Mouse (Mus musculus) limb, embryonic 10.5 days (tissue): ENCODE results near the gene Ccdc32. TPM values are rescaled to one million over a fixed set of nuclear protein-coding genes. Genes with fewer than 3 reads are reported as not detected.

Source experiments
- DNase-seq: peaks from one replicate; pipeline ENCODE4 v3.0.0-alpha.2; 2017; ENCODE audit warnings: low spot score
- H3K27ac ChIP-seq: fragments of 300-500 bp; sonication (generic); 2 replicates; pipeline ENCODE4 v1.5.1; 2016; ENCODE audit warnings: mild to moderate bottlenecking
- H3K27me3 ChIP-seq: fragments of 300-500 bp; sonication (generic); 2 replicates; pipeline ENCODE4 v1.6.1; 2016; ENCODE audit warnings: low read depth, mild to moderate bottlenecking; ENCODE audit not compliant: poor library complexity, severe bottlenecking
- H3K36me3 ChIP-seq: fragments of 300-500 bp; sonication (generic); 2 replicates; pipeline ENCODE4 v1.6.1; 2016; ENCODE audit warnings: mild to moderate bottlenecking, moderate library complexity
- H3K4me1 ChIP-seq: fragments of 300-500 bp; sonication (generic); 2 replicates; pipeline ENCODE4 v1.6.1; 2016
- H3K4me3 ChIP-seq: fragments of 300-500 bp; sonication (generic); 2 replicates; pipeline ENCODE4 v1.5.1; 2016; ENCODE audit warnings: mild to moderate bottlenecking, moderate library complexity
- H3K9me3 ChIP-seq: fragments of 300-500 bp; sonication (generic); replicated peaks from 2 replicates; pipeline ENCODE4 v1.6.1; 2016; ENCODE audit warnings: mild to moderate bottlenecking
- WGBS: fragments of 180-500 bp; shearing (Covaris S2); methylation state at CpG from one replicate; pipeline ENCODE4 v1.1.7; 2016; 5-methylcytosine and 5-hydroxymethylcytosine counted together
- polyA plus RNA-seq: library from polyadenylated mRNA; unstranded; fragments of >200 nt; fragmentation: Nextera tagmentation; extraction: Ambion mirVana; gene quantifications from 2 replicates; pipeline ENCODE4 v1.2.1, GENCODE M21; 2016

The Ccdc32 gene
- polyA plus RNA-seq, 1 experiment from 2014 or later, result 19.7 TPM

DNA sequence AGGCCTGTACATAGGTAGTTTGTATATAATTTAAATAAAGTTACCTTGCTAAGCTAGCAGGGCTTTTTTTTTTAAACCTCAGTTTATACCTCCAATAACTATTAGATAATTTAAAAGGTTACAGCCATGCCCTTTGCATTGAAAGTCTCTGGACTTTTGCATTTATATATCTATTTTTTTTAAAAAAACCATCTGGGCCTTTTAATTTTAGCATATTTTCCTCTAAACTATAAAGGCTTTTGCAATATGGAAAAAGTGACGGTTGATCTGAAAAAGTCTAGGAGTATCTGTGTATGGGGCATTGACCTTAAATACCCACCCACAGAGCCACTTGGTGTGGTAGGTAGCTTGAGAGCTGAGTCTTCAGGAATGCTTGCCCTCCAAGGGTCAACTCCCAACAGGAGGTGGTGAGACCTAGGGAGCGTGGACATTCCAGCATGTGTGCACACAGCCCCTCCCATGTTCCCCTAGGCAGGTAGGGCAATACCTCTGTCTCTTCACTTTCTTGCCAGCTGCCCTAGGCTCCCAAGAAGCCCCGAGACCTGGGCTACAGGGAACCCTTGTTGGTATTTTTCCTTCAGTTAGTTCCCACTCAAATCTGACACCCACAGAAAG, 30.1 kb downstream of the Ccdc32 start:
- no peak for DNase-seq
- peaks cover 18% of the 10 kb centered on the region for H3K27me3 ChIP-seq
- WGBS, result 75% methylated on average over 3 of the region's 3 CpGs
- H3K36me3 ChIP-seq, result no peaks in the 10 kb centered on the region
- H3K27ac ChIP-seq, result no peak overlapping the region
- no peaks in the 10 kb centered on the region for H3K9me3 ChIP-seq
- H3K4me3 ChIP-seq, result no peak overlapping the region
- H3K4me1 ChIP-seq, result peaks cover 5% of the 10 kb centered on the region; the same call in 1 of the 2 replicates

GRCm38 (mm10) chr2:118998115-118998866, 30.9 kb downstream of the Ccdc32 start:
- 79% methylated on average over 6 of the region's 6 CpGs for WGBS

GRCm38 (mm10) chr2:118996798-118997105, 32.4 kb downstream of the Ccdc32 start:
- peaks cover 18% of the 10 kb centered on the region for H3K27me3 ChIP-seq
- no peak overlapping the region for H3K27ac ChIP-seq
- H3K9me3 ChIP-seq, result no peaks in the 10 kb centered on the region
- peaks cover 5% of the 10 kb centered on the region; the same call in 1 of the 2 replicates for H3K4me1 ChIP-seq
- H3K4me3 ChIP-seq, result no peak overlapping the region
- no peaks in the 10 kb centered on the region for H3K36me3 ChIP-seq
- no peak for DNase-seq
- 75% methylated on average over 1 of the region's 1 CpGs for WGBS

More at GRCm38 (mm10) chr2:118998115-118998866, 30.9 kb downstream of the Ccdc32 start:
- Histone ChIP-seq H3K4me1 (peaks cover 5% of the 10 kb centered on the region; the same call in 1 of the 2 replicates), H3K4me3 (no peak overlapping the region), H3K36me3 (no peaks in the 10 kb centered on the region), H3K9me3 (no peaks in the 10 kb centered on the region), H3K27me3 (peaks cover 18% of the 10 kb centered on the region), H3K27ac (no peak overlapping the region)
- DNase-seq, result no peak

- 44% methylated on average over 16 of the region's 16 CpGs for WGBS
These were observed 33.0 kb downstream of the Ccdc32 start for GRCm38 (mm10) chr2:118995919-118996797.

DNA sequence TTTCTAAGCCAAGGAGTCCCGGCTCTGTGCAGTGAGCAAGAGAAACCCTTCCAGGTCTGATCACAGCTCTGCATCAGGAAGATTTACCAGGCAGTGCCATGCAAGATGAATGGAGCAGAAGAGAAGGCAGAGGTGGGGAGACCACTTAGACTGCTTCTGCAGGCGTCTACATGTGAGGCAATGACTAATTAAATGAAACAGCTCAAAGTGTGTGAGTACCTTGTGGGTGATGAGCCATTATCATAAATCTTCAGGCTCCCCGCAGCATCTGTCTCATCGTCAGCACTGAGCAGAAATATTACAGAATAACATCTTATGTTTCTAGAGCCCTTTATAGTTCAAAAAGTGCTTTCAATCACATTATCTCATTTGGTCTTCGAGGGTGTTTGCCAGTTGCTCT, 33.7 kb downstream of the Ccdc32 start:
- no peak overlapping the region for H3K4me3 ChIP-seq
- no peak for DNase-seq
- no peaks in the 10 kb centered on the region for H3K36me3 ChIP-seq
- 64% methylated on average over 5 of the region's 5 CpGs for WGBS
- H3K27me3 ChIP-seq, result peaks cover 18% of the 10 kb centered on the region
- no peak overlapping the region for H3K27ac ChIP-seq
- no peaks in the 10 kb centered on the region for H3K9me3 ChIP-seq
- peaks cover 5% of the 10 kb centered on the region; the same call in 1 of the 2 replicates for H3K4me1 ChIP-seq

More at GRCm38 (mm10) chr2:118995919-118996797, 33.0 kb downstream of the Ccdc32 start:
- DNase-seq, result no peak
- no peaks in the 10 kb centered on the region for H3K36me3 ChIP-seq
- H3K27me3 ChIP-seq, result peaks cover 18% of the 10 kb centered on the region
- no peaks in the 10 kb centered on the region for H3K9me3 ChIP-seq
- H3K27ac ChIP-seq, result no peak overlapping the region
- peaks cover 5% of the 10 kb centered on the region; the same call in 1 of the 2 replicates for H3K4me1 ChIP-seq
- no peak overlapping the region for H3K4me3 ChIP-seq

DNA sequence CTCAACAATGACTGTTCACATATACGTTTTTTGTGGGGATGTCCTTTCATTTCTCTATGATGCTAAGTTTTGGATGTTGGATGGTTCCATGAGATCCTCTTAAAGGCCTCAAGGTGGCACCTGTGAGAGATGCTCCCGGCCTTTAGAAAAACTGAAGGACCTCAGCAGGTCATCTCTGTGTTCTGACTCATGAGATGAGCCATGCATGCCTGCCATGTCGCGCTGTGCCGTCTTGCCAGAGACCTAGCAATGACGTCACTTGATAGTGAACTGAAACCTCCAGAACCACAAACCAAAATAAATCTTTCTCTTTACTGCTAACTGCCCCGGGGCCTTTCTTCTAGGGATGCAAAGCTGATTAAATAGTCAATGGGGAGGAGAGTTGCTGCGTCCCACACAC, 45.4 kb downstream of the Ccdc32 start:
- Histone ChIP-seq H3K27ac (no peak overlapping the region), H3K9me3 (no peaks in the 10 kb centered on the region), H3K27me3 (peaks cover 9% of the 10 kb centered on the region), H3K4me3 (no peak overlapping the region), H3K4me1 (no peaks in the 10 kb centered on the region), H3K36me3 (no peaks in the 10 kb centered on the region)
- WGBS, result 76% methylated on average over 8 of the region's 8 CpGs
- DNase-seq, result no peak

- Histone ChIP-seq H3K27me3 (peaks cover 39% of the 10 kb centered on the region), H3K4me3 (no peak overlapping the region), H3K9me3 (no peaks in the 10 kb centered on the region), H3K4me1 (peaks cover 15% of the 10 kb centered on the region), H3K36me3 (no peaks in the 10 kb centered on the region), H3K27ac (no peak overlapping the region)
- 83% methylated on average over 6 of the region's 6 CpGs for WGBS
- DNase-seq, result no peak
These were observed 48.4 kb downstream of the Ccdc32 start for GRCm38 (mm10) chr2:118980841-118981240.

DNA sequence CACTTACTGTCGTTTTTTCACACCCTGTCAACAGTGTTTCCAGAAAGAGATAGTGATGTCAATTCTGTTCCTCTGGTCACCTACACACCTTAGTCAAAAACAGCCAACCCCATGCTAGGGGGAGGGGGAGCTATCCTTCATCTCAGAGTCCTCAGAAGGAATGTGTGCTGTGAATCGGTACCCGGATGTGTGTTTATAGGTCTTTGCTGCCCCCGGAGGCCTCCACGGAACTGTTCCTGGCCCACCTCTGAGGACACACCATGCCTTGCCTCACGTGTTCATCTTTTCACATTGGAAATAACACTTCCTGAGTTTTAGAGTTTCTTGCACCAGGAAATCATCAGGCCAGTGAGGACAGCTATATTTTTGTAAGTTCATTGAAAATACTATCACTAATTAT, 51.1 kb downstream of the Ccdc32 start:
- WGBS, result 30% methylated on average over 6 of the region's 6 CpGs
- H3K27me3 ChIP-seq, result peaks cover 66% of the 10 kb centered on the region
- H3K27ac ChIP-seq, result no peak overlapping the region
- no peak overlapping the region for H3K4me3 ChIP-seq
- peaks cover 21% of the 10 kb centered on the region for H3K4me1 ChIP-seq
- peak; percentile 56 for DNase-seq
- H3K36me3 ChIP-seq, result no peaks in the 10 kb centered on the region
- H3K9me3 ChIP-seq, result no peaks in the 10 kb centered on the region

GRCm38 (mm10) chr2:118976941-118977340, 52.3 kb downstream of the Ccdc32 start:
- Histone ChIP-seq H3K27ac (no peak overlapping the region), H3K4me1 (peaks cover 24% of the 10 kb centered on the region), H3K9me3 (no peaks in the 10 kb centered on the region), H3K27me3 (peaks cover 72% of the 10 kb centered on the region), H3K4me3 (peak overlapping the region; percentile 69), H3K36me3 (no peaks in the 10 kb centered on the region)
- no peak for DNase-seq
- WGBS, result 16% methylated on average over 5 of the region's 5 CpGs

DNA sequence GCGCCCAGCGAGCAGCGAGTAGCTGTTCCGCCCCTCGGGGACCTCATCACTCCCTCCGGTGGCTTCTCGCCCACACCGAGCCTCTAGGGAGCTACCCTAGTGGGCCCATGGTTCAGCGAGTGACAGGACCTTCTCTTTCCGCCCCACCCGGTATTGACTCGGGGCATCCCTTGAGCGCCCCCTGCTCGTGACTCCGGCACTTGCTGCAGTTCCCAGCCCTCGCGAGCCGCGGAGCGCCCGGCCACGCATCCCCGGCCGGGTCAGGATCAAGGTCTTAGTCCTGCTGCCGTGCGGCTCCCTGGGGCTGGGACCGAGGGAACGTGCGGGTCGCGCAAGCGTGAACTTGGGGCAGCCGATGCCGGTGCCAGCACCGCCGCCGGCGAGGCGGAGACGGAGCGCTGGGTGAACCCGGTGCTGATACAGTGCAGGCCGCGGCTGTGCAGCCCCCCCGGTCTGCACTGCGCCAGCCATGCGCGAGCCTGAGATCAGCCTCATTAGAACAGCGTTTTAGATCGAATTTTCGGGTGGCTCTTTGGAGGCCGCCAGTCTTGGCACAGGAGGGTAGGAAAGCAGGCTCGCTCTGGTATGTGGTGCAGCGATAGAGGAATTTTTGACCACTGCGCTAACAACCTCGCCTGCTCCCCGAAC, 52.8 kb downstream of the Ccdc32 start:
- 2% methylated on average over 57 of the region's 57 CpGs for WGBS
- DNase-seq, result peak; percentile 88
- no peaks in the 10 kb centered on the region for H3K9me3 ChIP-seq
- H3K27me3 ChIP-seq, result peaks cover 77% of the 10 kb centered on the region
- peak overlapping the region; percentile 69 for H3K4me3 ChIP-seq
- peak overlapping the region; percentile 80 for H3K27ac ChIP-seq
- H3K36me3 ChIP-seq, result no peaks in the 10 kb centered on the region
- H3K4me1 ChIP-seq, result peaks cover 24% of the 10 kb centered on the region

- peaks cover 79% of the 10 kb centered on the region for H3K27me3 ChIP-seq
- H3K9me3 ChIP-seq, result no peaks in the 10 kb centered on the region
- H3K4me1 ChIP-seq, result peaks cover 24% of the 10 kb centered on the region
- H3K36me3 ChIP-seq, result no peaks in the 10 kb centered on the region
- DNase-seq, result peak; percentile 47
- WGBS, result 7% methylated on average over 15 of the region's 15 CpGs
- peak overlapping the region; percentile 69 for H3K4me3 ChIP-seq
- peak overlapping the region; percentile 80; the same call in 1 of the 2 replicates for H3K27ac ChIP-seq
These were observed 53.3 kb downstream of the Ccdc32 start for GRCm38 (mm10) chr2:118975855-118976254.

DNA sequence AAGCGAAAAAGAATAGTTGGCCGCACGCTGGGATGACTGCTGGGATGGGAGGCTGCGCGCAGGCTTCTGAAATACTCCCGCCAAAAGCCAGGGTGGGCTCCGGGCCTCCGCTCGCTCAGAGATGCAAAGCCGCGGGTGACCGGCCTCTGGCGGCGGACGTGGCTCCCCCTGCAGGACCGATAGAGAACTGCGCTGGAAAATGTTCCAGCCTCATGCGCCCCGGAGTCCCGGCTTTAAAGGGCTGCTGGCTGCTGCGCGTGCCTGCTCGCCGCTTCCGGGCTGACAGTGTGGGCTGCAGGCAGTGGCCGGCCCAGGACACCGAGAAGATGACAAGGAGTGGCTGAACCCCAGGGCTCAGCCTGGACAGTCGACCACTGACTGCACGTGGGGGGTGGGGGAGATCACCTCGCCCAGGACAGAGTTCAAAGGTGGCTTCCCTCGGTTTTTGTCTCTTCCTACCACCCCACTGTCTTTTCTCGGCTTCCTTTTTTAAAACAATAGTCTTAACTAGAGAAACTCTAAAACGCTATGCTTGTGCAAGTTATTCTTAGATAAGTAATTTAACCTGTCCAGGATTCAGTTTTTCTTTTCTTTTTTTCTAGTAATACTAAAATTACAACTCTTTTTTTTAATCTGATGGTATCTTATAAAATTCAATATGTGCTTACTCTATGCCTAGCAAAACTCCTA, 56.4 kb downstream of the Ccdc32 start:
- H3K27ac ChIP-seq, result peak overlapping the region; percentile 75
- H3K4me3 ChIP-seq, result peak overlapping the region; percentile 48
- H3K36me3 ChIP-seq, result no peaks in the 10 kb centered on the region
- peak; percentile 93 for DNase-seq
- H3K27me3 ChIP-seq, result peaks cover 66% of the 10 kb centered on the region
- peaks cover 24% of the 10 kb centered on the region for H3K4me1 ChIP-seq
- no peaks in the 10 kb centered on the region for H3K9me3 ChIP-seq
- 2% methylated on average over 33 of the region's 33 CpGs for WGBS
